Mouse (Mus musculus) stomach, postnatal 0 days (tissue): Measurements from ENCODE around the gene Gm5930.
A peak's percentile ranks its signal among the peaks of the same experiment; 100 is the strongest.
"Not testable (repeated sequence)": the region's sequence is repeated elsewhere in the genome, so short reads cannot be mapped to it uniquely, and the experiment has no call there.

Experiments used
- CTCF ChIP-seq: IDR thresholded peaks from 2 replicates; pipeline ENCODE4 v1.5.1; 2016; ENCODE audit warnings: antibody characterized with exemption, low read depth, mild to moderate bottlenecking, moderate library complexity
- EP300 ChIP-seq: optimal IDR thresholded peaks from 2 replicates; pipeline ENCODE3; 2016; ENCODE audit warnings: antibody characterized with exemption

DNA sequence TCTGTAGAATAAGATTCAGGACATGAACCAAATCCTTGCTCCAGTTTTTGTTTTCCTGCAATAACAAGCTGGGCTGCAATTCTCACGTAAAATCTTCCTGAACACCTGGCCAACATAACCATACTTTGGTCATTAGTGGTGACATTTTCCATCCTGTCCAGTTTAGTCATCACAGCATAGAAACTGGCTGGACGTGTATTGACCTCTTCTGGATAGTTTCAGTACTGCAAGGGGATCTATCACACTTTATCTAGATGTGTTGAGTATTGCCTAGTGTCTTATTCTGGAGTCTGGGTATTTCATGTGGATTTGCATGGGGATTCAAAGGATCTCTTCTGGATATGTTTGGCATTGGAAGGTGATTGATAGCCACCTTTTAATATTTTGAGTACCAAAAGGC, 23.0 kb upstream of the Gm5930 start:
- peak; percentile 56 for TF ChIP-seq CTCF
- TF ChIP-seq EP300, result not testable (repeated sequence)
